Mouse (Mus musculus) lung, postnatal 0 days (tissue): ENCODE measurements around the gene Uroc1.

Source experiments
- CTCF ChIP-seq: IDR thresholded peaks from 2 replicates; pipeline ENCODE4 v1.5.1; 2016; ENCODE audit warnings: antibody characterized with exemption, mild to moderate bottlenecking
- EP300 ChIP-seq: IDR thresholded peaks from 2 replicates; pipeline ENCODE4 v1.6.1; 2016; ENCODE audit warnings: antibody characterized with exemption, mild to moderate bottlenecking, control low read depth

- TF ChIP-seq CTCF (no peak), EP300 (no peak)
Observed at GRCm38 (mm10) chr6:90348500-90348899, 15.4 kb downstream of the Uroc1 start.
